Mouse (Mus musculus) lung, embryonic 15.5 days (tissue): Measurements from ENCODE around the gene Rpp14. TPM values are rescaled to one million over a fixed set of nuclear protein-coding genes. Genes with fewer than 3 reads are reported as not detected.

Source experiments
- ATAC-seq: fragments of 200-750 bp; cut with Nextera tagmentation; 2 replicates; pipeline ENCODE4 v1.8.0; 2017; ENCODE audit warnings: moderate number of reproducible peaks, borderline replicate concordance; ENCODE audit not compliant: low FRiP score, low TSS enrichment; ENCODE audit errors: extremely low read depth
- H3K27ac ChIP-seq: fragments of 300-500 bp; sonication (generic); 2 replicates; pipeline ENCODE4 v1.5.1; 2015; ENCODE audit warnings: moderate library complexity, mild to moderate bottlenecking, inconsistent platforms
- H3K27me3 ChIP-seq: fragments of 300-500 bp; sonication (generic); 2 replicates; pipeline ENCODE4 v1.6.1; 2015; ENCODE audit warnings: inconsistent platforms
- H3K36me3 ChIP-seq: fragments of 300-500 bp; sonication (generic); 2 replicates; pipeline ENCODE4 v1.6.1; 2015; ENCODE audit warnings: inconsistent platforms
- H3K4me1 ChIP-seq: fragments of 300-500 bp; sonication (generic); 2 replicates; pipeline ENCODE4 v1.6.1; 2015; ENCODE audit warnings: inconsistent platforms
- H3K4me2 ChIP-seq: fragments of 300-500 bp; sonication (generic); 2 replicates; pipeline ENCODE4 v1.6.1; 2015; ENCODE audit warnings: inconsistent platforms, mild to moderate bottlenecking, moderate library complexity
- H3K4me3 ChIP-seq: fragments of 300-500 bp; sonication (generic); 2 replicates; pipeline ENCODE4 v1.5.1; 2015; ENCODE audit warnings: mild to moderate bottlenecking, inconsistent platforms
- H3K9ac ChIP-seq: fragments of 300-500 bp; sonication (generic); 2 replicates; pipeline ENCODE4 v1.6.1; 2015; ENCODE audit warnings: inconsistent platforms
- H3K9me3 ChIP-seq: fragments of 300-500 bp; sonication (generic); 2 replicates; pipeline ENCODE4 v1.6.1; 2016; ENCODE audit warnings: inconsistent platforms
- WGBS: fragments of 180-500 bp; shearing (Covaris S2); methylation state at CpG from one replicate; pipeline ENCODE4 v1.1.7; 2015; 5-methylcytosine and 5-hydroxymethylcytosine counted together
- polyA plus RNA-seq: library from polyadenylated mRNA; unstranded; fragments of >200 nt; fragmentation: Nextera tagmentation; extraction: Ambion mirVana; gene quantifications from 2 replicates; pipeline ENCODE4 v1.2.1, GENCODE M21; 2015

Rpp14 gene
- polyA plus RNA-seq, 1 experiment from 2014 or later, result 44.8 TPM

DNA sequence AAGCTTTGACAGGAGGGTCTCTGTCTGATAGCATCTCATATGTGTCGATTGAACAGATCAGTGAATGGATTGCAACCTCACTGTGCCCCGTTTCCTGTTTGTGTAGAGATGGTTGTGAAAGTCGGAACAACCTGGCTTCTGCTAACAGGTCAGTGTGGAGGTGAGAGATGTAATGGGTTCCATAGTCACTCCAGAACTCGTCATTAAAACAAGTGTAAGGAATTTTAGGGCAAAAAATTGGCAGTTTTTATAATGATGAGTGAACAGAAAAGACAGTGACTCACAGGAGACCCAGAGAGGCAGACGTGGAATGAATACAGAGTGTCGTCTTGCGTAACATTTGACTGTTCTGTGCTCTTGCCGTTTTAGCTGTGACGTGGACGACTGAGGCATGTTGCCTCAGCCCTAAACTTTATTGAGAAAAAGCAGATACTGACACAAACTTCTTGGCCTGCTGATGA, 19.4 kb downstream of the Rpp14 start:
- Histone ChIP-seq H3K27ac (no peak overlapping the region), H3K4me1 (peaks cover 27% of the 10 kb centered on the region), H3K27me3 (no peaks in the 10 kb centered on the region), H3K9ac (no peak overlapping the region), H3K9me3 (no peaks in the 10 kb centered on the region), H3K4me2 (peak overlapping the region; percentile 69), H3K4me3 (peak overlapping the region; percentile 92; the same call in 1 of the 2 replicates), H3K36me3 (no peaks in the 10 kb centered on the region)
- 37% methylated on average over 10 of the region's 10 CpGs for WGBS
- no peak for ATAC-seq

DNA sequence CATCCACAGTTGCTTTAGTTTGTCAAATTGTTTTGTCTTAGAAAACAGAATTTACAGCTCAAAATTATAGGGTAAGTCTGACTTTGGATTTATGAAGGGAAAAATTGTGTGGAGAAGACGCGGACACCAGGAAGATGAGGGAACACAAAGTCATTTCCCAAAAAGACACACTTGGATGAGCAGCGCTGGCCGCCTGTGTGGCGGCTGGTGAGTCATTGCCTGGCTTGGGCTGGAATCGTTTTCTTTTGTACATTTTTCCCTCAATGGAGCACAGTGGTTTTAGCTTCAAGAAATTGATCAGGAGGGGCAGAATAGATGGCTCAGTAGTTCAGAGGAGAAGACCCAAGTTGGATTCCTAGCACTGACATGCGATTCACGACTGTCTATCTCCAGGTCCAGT, 21.7 kb downstream of the Rpp14 start:
- Histone ChIP-seq H3K27me3 (no peaks in the 10 kb centered on the region), H3K27ac (no peak overlapping the region), H3K9ac (no peak overlapping the region), H3K36me3 (no peaks in the 10 kb centered on the region), H3K9me3 (no peaks in the 10 kb centered on the region), H3K4me3 (no peak overlapping the region), H3K4me2 (no peak overlapping the region), H3K4me1 (peaks cover 15% of the 10 kb centered on the region; the same call in 1 of the 2 replicates)
- WGBS, result 85% methylated on average over 8 of the region's 8 CpGs
- no peak for ATAC-seq

DNA sequence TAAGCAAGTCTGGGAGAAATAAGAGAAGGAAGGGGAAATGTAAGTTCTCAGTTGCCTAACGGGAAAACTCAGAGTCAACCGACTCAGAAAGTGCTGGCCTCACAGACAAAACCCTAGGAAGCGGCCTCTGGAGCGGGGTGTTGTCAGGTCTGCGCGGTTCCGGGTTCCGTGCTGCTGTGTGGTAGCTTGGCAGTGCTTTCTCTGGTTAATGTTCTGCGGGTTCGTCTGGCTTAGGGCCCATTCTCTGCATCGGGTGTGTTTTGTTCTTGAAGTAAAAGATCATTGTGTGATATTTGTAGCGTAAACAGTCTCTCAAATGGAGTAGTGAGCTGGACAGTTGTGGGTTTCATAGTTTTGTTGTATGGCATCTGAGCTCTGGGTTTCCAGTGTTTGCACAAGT, 22.5 kb downstream of the Rpp14 start:
- Histone ChIP-seq H3K36me3 (no peaks in the 10 kb centered on the region), H3K9ac (no peak overlapping the region), H3K4me3 (no peak overlapping the region), H3K27ac (no peak overlapping the region), H3K27me3 (no peaks in the 10 kb centered on the region), H3K9me3 (no peaks in the 10 kb centered on the region), H3K4me2 (no peak overlapping the region), H3K4me1 (peaks cover 13% of the 10 kb centered on the region; the same call in 1 of the 2 replicates)
- ATAC-seq, result no peak
- WGBS, result 60% methylated on average over 12 of the region's 12 CpGs

DNA sequence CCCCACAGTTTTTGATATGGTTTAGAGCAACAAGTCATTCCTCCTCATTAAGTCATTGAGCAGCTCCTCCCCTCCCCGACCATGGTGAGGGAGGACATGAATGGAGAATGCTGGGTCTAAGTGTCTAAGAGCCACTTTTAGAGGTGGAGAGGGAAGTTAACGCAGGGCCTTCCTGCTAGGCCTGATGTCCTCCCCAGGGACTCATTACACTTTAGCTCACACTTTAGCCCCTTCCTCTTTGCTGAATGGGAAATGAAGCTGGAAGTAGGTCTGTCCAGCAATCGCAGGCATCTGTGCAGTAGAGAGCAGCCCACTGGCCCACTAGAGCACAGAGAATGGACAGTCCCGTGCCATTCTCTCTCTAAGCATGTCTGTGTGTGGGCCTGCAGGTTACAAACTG, 27.9 kb downstream of the Rpp14 start:
- no peak for ATAC-seq
- Histone ChIP-seq H3K36me3 (no peaks in the 10 kb centered on the region), H3K9me3 (no peaks in the 10 kb centered on the region), H3K4me3 (no peak overlapping the region), H3K4me2 (no peak overlapping the region), H3K27me3 (no peaks in the 10 kb centered on the region), H3K9ac (no peak overlapping the region), H3K27ac (no peak overlapping the region), H3K4me1 (no peaks in the 10 kb centered on the region)
- 78% methylated on average over 4 of the region's 4 CpGs for WGBS

DNA sequence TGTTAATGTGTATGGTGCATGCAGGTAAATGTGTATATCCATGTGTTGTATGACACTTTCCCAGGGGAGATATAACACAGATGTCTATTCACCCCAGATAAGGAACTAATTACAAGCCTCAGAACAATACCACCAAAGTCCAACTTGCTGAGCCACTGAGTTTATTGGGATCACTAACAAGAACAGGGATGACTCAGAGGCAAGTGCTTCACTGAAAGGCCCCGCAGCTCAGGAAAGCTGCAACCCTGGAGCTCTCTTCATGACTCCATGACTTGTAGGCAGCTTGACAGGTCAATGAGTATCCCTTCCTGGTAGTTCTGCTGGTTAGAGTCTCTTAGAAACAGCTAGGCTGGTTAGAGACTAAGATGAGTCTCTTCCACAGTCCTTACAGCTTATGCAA, 28.8 kb downstream of the Rpp14 start:
- H3K4me3 ChIP-seq, result no peak overlapping the region
- H3K4me2 ChIP-seq, result no peak overlapping the region
- WGBS, result 100% methylated on average over 1 of the region's 1 CpGs
- H3K9ac ChIP-seq, result no peak overlapping the region
- ATAC-seq, result no peak
- H3K27ac ChIP-seq, result no peak overlapping the region
- no peaks in the 10 kb centered on the region for H3K4me1 ChIP-seq
- no peaks in the 10 kb centered on the region for H3K27me3 ChIP-seq
- no peaks in the 10 kb centered on the region for H3K36me3 ChIP-seq
- H3K9me3 ChIP-seq, result no peaks in the 10 kb centered on the region

DNA sequence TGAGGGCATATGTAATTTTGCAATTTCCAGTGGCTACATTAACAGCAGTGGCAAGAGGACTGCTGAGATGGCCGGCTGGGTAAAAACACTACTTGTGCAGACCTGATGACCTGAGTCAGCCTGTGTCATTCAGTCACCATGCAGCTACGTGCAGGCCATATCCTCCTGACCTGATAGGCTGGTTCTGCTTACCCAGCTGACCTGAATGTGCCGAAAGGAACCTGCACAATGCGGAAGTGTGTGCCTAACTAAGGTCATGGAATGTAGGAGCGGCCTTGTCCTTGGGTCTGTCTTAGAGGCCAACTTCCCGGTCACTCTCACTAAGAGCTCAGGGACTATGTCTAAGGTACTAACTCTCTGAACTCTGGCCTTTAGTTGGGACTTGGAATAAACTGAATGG, 31.4 kb downstream of the Rpp14 start:
- no peaks in the 10 kb centered on the region for H3K27me3 ChIP-seq
- H3K4me2 ChIP-seq, result no peak overlapping the region
- no peaks in the 10 kb centered on the region for H3K4me1 ChIP-seq
- 72% methylated on average over 6 of the region's 6 CpGs for WGBS
- no peaks in the 10 kb centered on the region for H3K9me3 ChIP-seq
- ATAC-seq, result no peak
- no peaks in the 10 kb centered on the region for H3K36me3 ChIP-seq
- no peak overlapping the region for H3K4me3 ChIP-seq
- no peak overlapping the region for H3K27ac ChIP-seq
- no peak overlapping the region for H3K9ac ChIP-seq

DNA sequence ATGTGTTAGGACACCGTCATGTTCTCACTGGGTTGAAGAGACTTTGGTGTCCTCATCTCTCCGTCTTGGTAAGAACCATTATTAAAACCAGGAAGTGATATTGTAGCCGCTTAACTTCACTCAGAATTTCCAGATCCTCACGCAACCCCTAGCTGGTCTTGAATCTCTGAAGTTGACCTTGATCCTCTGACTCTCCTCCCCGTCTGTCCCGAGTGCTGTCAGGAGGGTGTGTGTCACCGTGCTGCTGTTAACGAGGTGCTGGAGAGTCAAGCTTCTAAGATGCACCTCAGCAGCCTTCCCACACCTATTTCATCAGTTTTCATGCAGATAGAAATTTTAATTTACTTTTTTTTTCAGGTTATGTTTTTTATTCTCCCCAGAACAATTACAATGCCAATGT, 31.9 kb downstream of the Rpp14 start:
- Histone ChIP-seq H3K27ac (no peak overlapping the region), H3K36me3 (no peaks in the 10 kb centered on the region), H3K9ac (no peak overlapping the region), H3K4me2 (no peak overlapping the region), H3K27me3 (no peaks in the 10 kb centered on the region), H3K4me1 (no peaks in the 10 kb centered on the region), H3K9me3 (no peaks in the 10 kb centered on the region), H3K4me3 (no peak overlapping the region)
- WGBS, result 78% methylated on average over 8 of the region's 8 CpGs
- no peak for ATAC-seq

DNA sequence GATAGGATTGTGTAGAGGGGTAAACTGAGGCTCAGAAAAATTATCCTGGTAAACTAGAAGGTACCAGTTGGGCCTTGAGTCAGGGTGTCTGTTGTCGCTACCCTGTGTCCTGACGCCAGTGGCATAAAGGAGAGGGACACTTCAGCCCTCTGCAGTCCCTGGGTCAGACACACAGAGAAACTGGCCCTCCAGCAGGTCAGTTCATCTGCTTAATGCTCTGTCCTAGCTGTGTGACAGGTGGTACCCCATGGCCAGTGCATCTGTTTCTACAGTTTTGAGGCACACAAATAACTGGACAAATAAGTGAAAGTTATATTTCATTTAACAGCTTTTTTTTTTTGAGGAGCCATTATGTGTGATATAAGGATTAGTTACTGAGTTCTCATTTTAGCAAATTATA, 33.4 kb downstream of the Rpp14 start:
- WGBS, result 93% methylated on average over 2 of the region's 2 CpGs
- no peak overlapping the region for H3K9ac ChIP-seq
- H3K4me2 ChIP-seq, result no peak overlapping the region
- H3K9me3 ChIP-seq, result no peaks in the 10 kb centered on the region
- no peaks in the 10 kb centered on the region for H3K36me3 ChIP-seq
- no peaks in the 10 kb centered on the region for H3K27me3 ChIP-seq
- no peaks in the 10 kb centered on the region for H3K4me1 ChIP-seq
- no peak overlapping the region for H3K4me3 ChIP-seq
- ATAC-seq, result no peak
- no peak overlapping the region for H3K27ac ChIP-seq

DNA sequence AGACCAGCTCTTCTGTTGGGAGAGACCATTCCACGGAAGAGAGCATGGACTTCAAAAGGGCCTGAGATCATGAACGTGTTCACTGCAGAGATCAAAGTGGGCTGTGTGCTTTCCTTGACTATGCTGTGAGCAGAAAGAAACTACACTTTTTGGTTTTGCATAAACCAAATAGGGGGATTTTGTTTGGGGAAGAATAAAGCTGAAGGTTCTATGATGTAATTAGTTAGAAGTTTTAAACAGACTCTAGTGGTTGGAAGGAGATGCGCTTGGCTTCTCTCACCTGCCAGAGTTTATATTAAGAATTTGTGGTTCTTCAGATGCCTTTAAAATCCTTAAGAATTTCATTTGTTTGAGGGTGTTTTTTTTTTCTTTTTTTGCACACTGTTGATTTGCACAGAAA, 34.1 kb downstream of the Rpp14 start:
- Histone ChIP-seq H3K9ac (no peak overlapping the region), H3K27me3 (no peaks in the 10 kb centered on the region), H3K4me1 (no peaks in the 10 kb centered on the region), H3K36me3 (no peaks in the 10 kb centered on the region), H3K4me2 (no peak overlapping the region), H3K9me3 (no peaks in the 10 kb centered on the region), H3K4me3 (no peak overlapping the region), H3K27ac (no peak overlapping the region)
- WGBS, result 41% methylated on average over 3 of the region's 3 CpGs
- no peak for ATAC-seq

DNA sequence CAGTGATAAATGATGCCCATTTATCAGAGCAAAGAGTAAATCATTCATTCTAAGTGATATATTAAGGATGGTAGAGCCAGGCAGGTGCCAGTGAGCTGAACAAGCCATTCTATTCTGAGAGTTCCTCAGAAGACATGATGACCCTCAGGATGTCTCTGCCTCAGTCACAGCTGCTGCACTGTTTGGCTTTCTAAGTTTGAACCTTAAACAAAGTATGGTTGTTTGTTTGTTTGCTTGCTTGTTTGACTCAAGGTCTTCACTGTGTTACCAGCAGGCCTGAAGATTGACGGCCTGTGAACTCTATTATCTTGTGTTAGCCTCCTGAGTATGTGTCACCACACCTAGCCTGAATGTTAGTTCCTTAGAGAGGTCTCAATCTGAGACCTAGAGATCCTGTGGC, 34.6 kb downstream of the Rpp14 start:
- Histone ChIP-seq H3K9ac (no peak overlapping the region), H3K4me1 (no peaks in the 10 kb centered on the region), H3K36me3 (no peaks in the 10 kb centered on the region), H3K27me3 (no peaks in the 10 kb centered on the region), H3K9me3 (no peaks in the 10 kb centered on the region), H3K4me3 (no peak overlapping the region), H3K4me2 (no peak overlapping the region), H3K27ac (no peak overlapping the region)
- WGBS, result 58% methylated on average over 1 of the region's 1 CpGs
- no peak for ATAC-seq

DNA sequence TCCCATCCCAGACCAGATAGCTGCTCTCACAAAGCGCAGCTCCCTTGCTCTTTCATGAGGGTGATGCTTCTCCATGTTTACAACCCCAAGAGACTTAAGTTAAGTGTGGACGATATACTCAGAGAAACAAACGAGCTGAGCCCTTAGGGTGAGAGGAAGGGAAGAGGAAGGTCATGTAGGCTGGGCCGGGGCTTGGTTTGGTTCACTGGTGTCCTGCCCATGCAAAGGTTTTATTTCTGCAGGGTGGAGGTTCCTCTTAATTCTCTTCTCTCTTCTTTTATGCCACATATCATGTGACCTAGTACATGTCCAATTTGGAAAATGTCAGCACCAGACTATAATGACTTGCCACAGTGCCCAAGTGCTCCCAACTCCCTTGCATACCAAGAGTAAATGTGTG, 35.6 kb downstream of the Rpp14 start:
- H3K27ac ChIP-seq, result no peak overlapping the region
- no peaks in the 10 kb centered on the region for H3K4me1 ChIP-seq
- no peak overlapping the region for H3K4me2 ChIP-seq
- no peaks in the 10 kb centered on the region for H3K27me3 ChIP-seq
- H3K36me3 ChIP-seq, result no peaks in the 10 kb centered on the region
- H3K9me3 ChIP-seq, result no peaks in the 10 kb centered on the region
- 68% methylated on average over 4 of the region's 4 CpGs for WGBS
- H3K9ac ChIP-seq, result no peak overlapping the region
- no peak for ATAC-seq
- H3K4me3 ChIP-seq, result no peak overlapping the region

DNA sequence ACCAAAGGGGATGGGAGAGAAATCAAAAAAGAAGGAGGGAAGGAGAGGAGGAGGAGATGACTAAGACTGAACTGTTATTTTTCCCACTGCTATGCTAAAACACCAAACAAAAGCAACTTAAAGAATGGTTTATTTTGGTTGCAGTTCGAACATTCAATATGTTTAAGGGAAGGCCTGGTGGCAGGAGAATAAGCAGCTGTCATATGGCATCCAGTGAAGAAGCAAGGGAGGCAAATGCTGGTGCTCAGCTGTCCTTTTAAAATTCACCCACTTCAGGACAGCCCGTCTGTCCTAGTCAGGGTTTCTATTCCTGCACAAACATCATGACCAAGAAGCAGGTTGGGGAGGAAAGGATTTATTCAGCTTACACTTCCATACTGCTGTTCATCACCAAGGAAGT, 37.2 kb downstream of the Rpp14 start:
- WGBS, result 77% methylated on average over 2 of the region's 2 CpGs

DNA sequence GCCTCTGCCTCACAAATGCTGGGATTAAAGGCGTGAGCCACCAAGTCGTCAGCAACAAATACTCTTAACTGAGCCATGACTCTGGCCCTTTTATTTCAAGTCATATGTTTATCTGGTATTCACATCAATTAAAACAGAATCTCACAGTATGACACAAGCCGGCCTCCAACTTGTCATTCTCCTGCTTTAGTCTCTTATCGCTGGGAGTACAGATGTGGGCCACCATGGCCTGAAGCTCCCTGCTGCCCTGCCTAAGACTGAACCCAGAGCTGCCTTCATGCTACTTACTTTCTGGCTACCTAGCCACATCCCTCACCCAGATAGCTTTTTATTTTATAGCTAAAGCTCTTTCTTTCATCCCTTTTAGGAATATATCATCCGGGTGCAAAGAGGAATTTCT, 39.3 kb downstream of the Rpp14 start:
- H3K4me2 ChIP-seq, result no peak overlapping the region
- H3K27ac ChIP-seq, result no peak overlapping the region
- no peaks in the 10 kb centered on the region for H3K27me3 ChIP-seq
- H3K9ac ChIP-seq, result no peak overlapping the region
- WGBS, result 85% methylated on average over 5 of the region's 5 CpGs
- H3K4me1 ChIP-seq, result no peaks in the 10 kb centered on the region
- H3K4me3 ChIP-seq, result no peak overlapping the region
- H3K9me3 ChIP-seq, result no peaks in the 10 kb centered on the region
- H3K36me3 ChIP-seq, result peaks cover 5% of the 10 kb centered on the region; the same call in 1 of the 2 replicates
- ATAC-seq, result no peak

More for the DNA sequence above, 37.2 kb downstream of the Rpp14 start:
- Histone ChIP-seq H3K27ac (no peak overlapping the region), H3K36me3 (no peaks in the 10 kb centered on the region), H3K27me3 (no peaks in the 10 kb centered on the region), H3K4me1 (no peaks in the 10 kb centered on the region), H3K9me3 (no peaks in the 10 kb centered on the region), H3K4me2 (no peak overlapping the region), H3K4me3 (no peak overlapping the region), H3K9ac (no peak overlapping the region)
- ATAC-seq, result no peak
